Mouse (Mus musculus): ENCODE data around the gene Tnfsf10.

GRCm38 (mm10) chr3:27323551-27323950 is 6.7 kb downstream of the Tnfsf10 start:
- no peak for TF ChIP-seq POLR2A (IDR thresholded peaks at IDR 0.05; ENCODE audit: borderline replicate concordance, extremely low read depth, insufficient read depth, insufficient read length, poor library complexity, severe bottlenecking)
- TF ChIP-seq CTCF (IDR thresholded peaks at IDR 0.05; ENCODE audit: borderline replicate concordance, extremely low read depth, insufficient read depth, insufficient read length), result no peak
